Mouse (Mus musculus): ENCODE results near the gene Radil. TPM values are rescaled to one million over a fixed set of nuclear protein-coding genes. Genes with fewer than 3 reads are reported as not detected.

The Radil gene
- polyA plus RNA-seq, 1 experiment, result 0.67 TPM

- peak overlapping the region; percentile 36 for H3K4me3 ChIP-seq (ENCODE audit: insufficient read depth, low read depth, low read length)
- peak; percentile 99 for DNase-seq
Measured at GRCm38 (mm10) chr5:142440451-142441147, 110.3 kb downstream of the Radil start.

GRCm38 (mm10) chr5:142439911-142440432 lies 110.9 kb downstream of the Radil start:
- no peak for DNase-seq
- H3K4me1 ChIP-seq (ENCODE audit: control insufficient read depth, insufficient read depth, low read length), result peaks cover 31% of the 10 kb centered on the region
- H3K27me3 ChIP-seq (replicated peaks; ENCODE audit: control insufficient read depth, insufficient read depth, low read length), result no peaks in the 10 kb centered on the region
- H3K36me3 ChIP-seq (ENCODE audit: control insufficient read depth, insufficient read depth, low read length), result 0 out of 2 replicates have a peak, but pooled peaks cover 2% of the 10 kb centered on the region
- H3K4me3 ChIP-seq (ENCODE audit: insufficient read depth, low read depth, low read length), result peak overlapping the region; percentile 36
- peak overlapping the region; percentile 88 for H3K27ac ChIP-seq (ENCODE audit: insufficient read depth, low read depth, low read length)
- no peak for TF ChIP-seq POLR2A (IDR thresholded peaks at IDR 0.05; ENCODE audit: low read depth, low read length)
- TF ChIP-seq CTCF (conservative IDR thresholded peaks at IDR 0.05; ENCODE audit: insufficient read depth, insufficient read length, low read depth, low read length), result no peak
- WGBS, result 4% methylated on average over 12 of the region's 12 CpGs

More at GRCm38 (mm10) chr5:142440451-142441147, 110.3 kb downstream of the Radil start:
- Histone ChIP-seq H3K27ac (ENCODE audit: insufficient read depth, low read depth, low read length) (peak overlapping the region; percentile 88), H3K36me3 (ENCODE audit: control insufficient read depth, insufficient read depth, low read length) (0 out of 2 replicates have a peak, but pooled peaks cover 2% of the 10 kb centered on the region), H3K4me1 (ENCODE audit: control insufficient read depth, insufficient read depth, low read length) (peaks cover 32% of the 10 kb centered on the region), H3K27me3 (replicated peaks; ENCODE audit: control insufficient read depth, insufficient read depth, low read length) (no peaks in the 10 kb centered on the region)
- TF ChIP-seq POLR2A (IDR thresholded peaks at IDR 0.05; ENCODE audit: low read depth, low read length), result no peak
- no peak for TF ChIP-seq CTCF (conservative IDR thresholded peaks at IDR 0.05; ENCODE audit: insufficient read depth, insufficient read length, low read depth, low read length)
- WGBS, result under 1% methylated on average over 19 of the region's 19 CpGs

GRCm38 (mm10) chr5:142438380-142438938 lies 112.4 kb downstream of the Radil start:
- TF ChIP-seq CTCF (conservative IDR thresholded peaks at IDR 0.05; ENCODE audit: insufficient read depth, insufficient read length, low read depth, low read length) (no peak), POLR2A (IDR thresholded peaks at IDR 0.05; ENCODE audit: low read depth, low read length) (no peak)
- Histone ChIP-seq H3K27me3 (replicated peaks; ENCODE audit: control insufficient read depth, insufficient read depth, low read length) (no peaks in the 10 kb centered on the region), H3K36me3 (ENCODE audit: control insufficient read depth, insufficient read depth, low read length) (0 out of 2 replicates have a peak, but pooled peaks cover 2% of the 10 kb centered on the region), H3K4me3 (ENCODE audit: insufficient read depth, low read depth, low read length) (no peak overlapping the region), H3K27ac (ENCODE audit: insufficient read depth, low read depth, low read length) (no peak overlapping the region), H3K4me1 (ENCODE audit: control insufficient read depth, insufficient read depth, low read length) (peaks cover 27% of the 10 kb centered on the region)
- DNase-seq, result no peak
- WGBS, result 84% methylated on average over 16 of the region's 16 CpGs

GRCm38 (mm10) chr5:142435736-142436135 lies 115.2 kb downstream of the Radil start:
- Histone ChIP-seq H3K27me3 (replicated peaks; ENCODE audit: control insufficient read depth, insufficient read depth, low read length) (no peaks in the 10 kb centered on the region), H3K36me3 (ENCODE audit: control insufficient read depth, insufficient read depth, low read length) (0 out of 2 replicates have a peak, but pooled peaks cover 2% of the 10 kb centered on the region), H3K27ac (ENCODE audit: insufficient read depth, low read depth, low read length) (no peak overlapping the region), H3K4me3 (ENCODE audit: insufficient read depth, low read depth, low read length) (no peak overlapping the region), H3K4me1 (ENCODE audit: control insufficient read depth, insufficient read depth, low read length) (peaks cover 12% of the 10 kb centered on the region; the same call in 1 of the 2 replicates)
- no peak for TF ChIP-seq POLR2A (IDR thresholded peaks at IDR 0.05; ENCODE audit: low read depth, low read length)
- no peak for TF ChIP-seq CTCF (conservative IDR thresholded peaks at IDR 0.05; ENCODE audit: insufficient read depth, insufficient read length, low read depth, low read length)
- 97% methylated on average over 15 of the region's 15 CpGs for WGBS
- no peak for DNase-seq

Other genes starting within 250 kb of the Radil start
- 11.6 and 12.4 TPM in 2 replicates for gene Foxk1, start 149.6 kb downstream of the Radil start, polyA plus RNA-seq (2012; rRNA removed)
- 37.4 and 45.6 TPM in 2 replicates for gene Ap5z1, start 87.2 kb downstream of the Radil start, polyA plus RNA-seq (2012; rRNA removed)
- 0.03 TPM in 1 of 2 replicates, not detected in the other for gene Papolb, start 21.0 kb downstream of the Radil start, polyA plus RNA-seq (2012; rRNA removed)
- gene Mmd2, start 57.7 kb upstream of the Radil start, polyA plus RNA-seq (2012; rRNA removed), result 1.5 and 1.8 TPM in 2 replicates
- 61.0 and 63.7 TPM in 2 replicates for gene Wipi2, start 76.6 kb upstream of the Radil start, polyA plus RNA-seq (2012; rRNA removed)
- gene Slc29a4, start 141.4 kb upstream of the Radil start, polyA plus RNA-seq (2012; rRNA removed), result 0.92 and 1.1 TPM in 2 replicates